In genomic region chr5:130405201-130405600, GRCm38 (mm10) we compare ENCODE assay signal across 10 mouse cellular contexts. TPM values are rescaled to one million over a fixed set of nuclear protein-coding genes. Genes with fewer than 3 reads are reported as not detected.
DNase-seq lines count a peak whose midpoint lies in the region; ATAC-seq and TF ChIP-seq lines count a peak whose summit lies in the region.
"Had no signal": no experiment of that assay in that cellular context is flagged by ENCODE, and none has a peak within 500 bp of the region (broad histone marks: within the 10 kb centered on the region; RNA-seq: fewer than 3 reads in every experiment).

No protein-coding gene starts in this region.

- H3K4me1 ChIP-seq in kidney, postnatal 0 days (replicated peaks; ENCODE audit: insufficient read depth, low read length) = no peaks in the 10 kb centered on the region
- H3K4me1 ChIP-seq: limb, embryonic 13.5 days had no signal

- TF ChIP-seq CTCF in kidney, postnatal 0 days (IDR thresholded peaks at IDR 0.05; ENCODE audit: low read depth) = peak; percentile 77

- H3K4me3 ChIP-seq in kidney, postnatal 0 days (replicated peaks; ENCODE audit: low read depth, low read length) = no peak overlapping the region
- H3K4me3 ChIP-seq: limb, embryonic 13.5 days had no signal

- H3K4me2 ChIP-seq in kidney, postnatal 0 days (ENCODE audit: low read length) = no peak overlapping the region
- H3K4me2 ChIP-seq: limb, embryonic 13.5 days had no signal

- peak; percentile 9 for DNase-seq in gastrocnemius, adult 18-20 months (ENCODE audit: low spot score)
- DNase-seq in gastrocnemius, postnatal 25 days = no peak
- peak; percentile 26 for DNase-seq in urinary bladder, adult 2 months (ENCODE audit: low spot score)
- no peak for DNase-seq in urinary bladder, postnatal 10 days (ENCODE audit: low spot score)
- DNase-seq in kidney, postnatal 0 days (ENCODE audit: low spot score) = peak; percentile 58
- DNase-seq in lung, postnatal 14 days = peak; percentile 51
- DNase-seq in thymus, postnatal 0 days (ENCODE audit: low spot score) = peak; percentile 7

- no peak overlapping the region for H3K9ac ChIP-seq in kidney, postnatal 0 days (ENCODE audit: low read depth, low read length)
- H3K9ac ChIP-seq: limb, embryonic 13.5 days had no signal

- H3K36me3 ChIP-seq in kidney, postnatal 0 days (ENCODE audit: insufficient read depth, low read length) = no peaks in the 10 kb centered on the region
- H3K36me3 ChIP-seq: limb, embryonic 13.5 days had no signal

- no peak overlapping the region for H3K27ac ChIP-seq in kidney, postnatal 0 days
- H3K27ac ChIP-seq: limb, embryonic 13.5 days had no signal

- no peaks in the 10 kb centered on the region for H3K27me3 ChIP-seq in kidney, postnatal 0 days (ENCODE audit: insufficient read depth, low read length)
- H3K27me3 ChIP-seq: limb, embryonic 13.5 days had no signal

- H3K9me3 ChIP-seq in kidney, postnatal 0 days (replicated peaks; ENCODE audit: low read length) = no peaks in the 10 kb centered on the region

- 52% methylated on average over 1 of the region's 1 CpGs for WGBS in kidney, postnatal 0 days

- peak; percentile 87 for ATAC-seq in common myeloid progenitor, adult 5-6 weeks (replicated peaks; ENCODE audit: low read depth, poor library complexity, severe bottlenecking)
- ATAC-seq in kidney, postnatal 0 days (replicated peaks; ENCODE audit: low FRiP score, low read depth) = no peak

RNA-seq across cellular contexts. Expression of gene A330070K13Rik, which starts 20.8 kb away (rescaled TPM):
- total RNA-seq in gastrocnemius, adult 18-20 months (2021) = not detected
- total RNA-seq in gastrocnemius, postnatal 25 days (2021) = not detected
- not detected in 2 replicates for polyA plus RNA-seq in urinary bladder, adult 2 months (2012; rRNA removed)
- not detected in 2 replicates for total RNA-seq in common myeloid progenitor, adult 5-6 weeks (2017)
- polyA plus RNA-seq in kidney, postnatal 0 days (2015; fragmentation: Nextera tagmentation; extraction: Ambion mirVana) = not detected in 2 replicates
- not detected in 2 replicates for polyA plus RNA-seq in thymus, postnatal 0 days (2015; fragmentation: Nextera tagmentation; extraction: Ambion mirVana)
- polyA plus RNA-seq: limb, embryonic 13.5 days; stomach, embryonic 16.5 days had no signal

RNA-seq across cellular contexts. Expression of gene Caln1, which starts 35.9 kb away (rescaled TPM):
- total RNA-seq in gastrocnemius, adult 18-20 months (2021) = not detected
- total RNA-seq in gastrocnemius, postnatal 25 days (2021) = under 1 TPM in 1 of 2 experiments, not detected in 1; 0.16 TPM
- polyA plus RNA-seq in urinary bladder, adult 2 months (2012; rRNA removed) = 0.06 TPM in 1 of 2 replicates, not detected in the other
- total RNA-seq in common myeloid progenitor, adult 5-6 weeks (2017) = not detected in 2 replicates
- polyA plus RNA-seq in kidney, postnatal 0 days (2015; fragmentation: Nextera tagmentation; extraction: Ambion mirVana) = 0.11 and 0.17 TPM in 2 replicates
- 0.13 TPM in 1 of 2 replicates, not detected in the other for polyA plus RNA-seq in thymus, postnatal 0 days (2015; fragmentation: Nextera tagmentation; extraction: Ambion mirVana)

Comparison
In these comparisons a context has a peak if more than half of its experiments do, and no peak if none do; other contexts are left out.
1. DNase-seq: peak in gastrocnemius, adult 18-20 months (single experiment), urinary bladder, adult 2 months (single experiment), kidney, postnatal 0 days (single experiment), lung, postnatal 14 days (single experiment) and thymus, postnatal 0 days (single experiment); none in gastrocnemius, postnatal 25 days (single experiment) and urinary bladder, postnatal 10 days (single experiment).